Mouse (Mus musculus) erythroblast, embryonic 14.5 days (primary cell): ENCODE data around the gene Zc3h7b.

Experiments used
- GATA1 ChIP-seq: IDR thresholded peaks from 2 replicates; pipeline ENCODE4 v1.6.1; 2012; ENCODE audit warnings: low read length, inconsistent platforms, mixed read lengths
- TAL1 ChIP-seq: IDR thresholded peaks from 3 replicates; pipeline ENCODE4 v1.6.1; 2012; ENCODE audit warnings: low read length, inconsistent platforms, mixed read lengths

DNA sequence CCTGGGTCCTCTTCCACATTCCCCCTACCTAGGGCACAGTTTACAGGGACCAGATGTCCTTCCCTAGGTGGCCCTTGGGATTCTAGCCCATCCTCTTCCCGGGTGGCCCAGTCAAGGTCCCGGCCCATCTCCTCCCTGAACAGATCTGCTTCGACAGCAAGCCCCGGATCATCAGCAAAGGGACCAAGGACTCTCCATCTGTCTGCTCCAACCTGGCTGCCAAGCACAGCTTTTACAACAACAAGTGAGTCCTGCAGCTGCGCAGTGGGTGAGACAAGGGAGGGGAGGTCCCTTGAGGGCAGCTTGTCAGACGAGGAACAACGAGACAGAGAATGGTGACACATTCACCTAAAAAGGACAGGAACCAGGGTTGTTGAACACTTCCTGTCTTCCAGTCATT lies 37.0 kb downstream of the Zc3h7b start:
- TF ChIP-seq GATA1 (no peak), TAL1 (no peak)
